Mouse (Mus musculus) midbrain, embryonic 14.5 days (tissue): ENCODE measurements at regions not wholly inside any gene's neighbourhood (a gene's known extent, or its start where the extent isn't known, plus 50 kb on each side); places are given as distances from the start of the nearest gene placed in this dataset.

Source experiments
- ATAC-seq: fragments of 200-750 bp; cut with Nextera tagmentation; 2 replicates; pipeline ENCODE4 v1.8.0; 2017; ENCODE audit warnings: moderate number of reproducible peaks, moderate library complexity; ENCODE audit not compliant: low FRiP score, low TSS enrichment
- DNase-seq: peaks from one replicate; pipeline ENCODE4 v3.0.0-alpha.2; 2015
- H3K27ac ChIP-seq: fragments of 300-500 bp; sonication (generic); replicated peaks from 2 replicates; pipeline ENCODE4 v1.5.1; 2014; ENCODE audit warnings: mild to moderate bottlenecking, low read depth, low read length, moderate library complexity
- H3K27me3 ChIP-seq: fragments of 300-500 bp; sonication (generic); 2 replicates; pipeline ENCODE4 v1.6.1; 2014; ENCODE audit warnings: low read length, control low read depth, mixed read lengths; ENCODE audit not compliant: control insufficient read depth, insufficient read depth
- H3K36me3 ChIP-seq: fragments of 300-500 bp; sonication (generic); 2 replicates; pipeline ENCODE4 v1.6.1; 2014; ENCODE audit warnings: low read length, control low read depth; ENCODE audit not compliant: control insufficient read depth, insufficient read depth
- H3K4me1 ChIP-seq: fragments of 300-500 bp; sonication (generic); 2 replicates; pipeline ENCODE4 v1.6.1; 2014; ENCODE audit warnings: mild to moderate bottlenecking, antibody characterized with exemption, low read length, control low read depth; ENCODE audit not compliant: control insufficient read depth, insufficient read depth
- H3K4me2 ChIP-seq: fragments of 300-500 bp; sonication (generic); 2 replicates; pipeline ENCODE4 v1.6.1; 2014; ENCODE audit warnings: mild to moderate bottlenecking, low read length, moderate library complexity
- H3K4me3 ChIP-seq: fragments of 300-500 bp; sonication (generic); replicated peaks from 2 replicates; pipeline ENCODE4 v1.5.1; 2014; ENCODE audit warnings: low read depth, low read length
- H3K9ac ChIP-seq: fragments of 300-500 bp; sonication (generic); replicated peaks from 2 replicates; pipeline ENCODE4 v1.6.1; 2014; ENCODE audit warnings: mild to moderate bottlenecking, low read length, moderate library complexity
- H3K9me3 ChIP-seq: fragments of 300-500 bp; sonication (generic); 2 replicates; pipeline ENCODE4 v1.6.1; 2016; ENCODE audit warnings: low read length, control low read depth, mixed read lengths; ENCODE audit not compliant: control insufficient read depth
- WGBS: fragments of 180-500 bp; shearing (Covaris S2); extraction: QIAGEN DNeasy Blood & Tissue Kit; methylation state at CpG from one replicate; pipeline ENCODE4 v1.1.7; 2014; 5-methylcytosine and 5-hydroxymethylcytosine counted together

- Histone ChIP-seq H3K9ac (no peak overlapping the region), H3K36me3 (no peaks in the 10 kb centered on the region), H3K27me3 (no peaks in the 10 kb centered on the region), H3K4me3 (no peak overlapping the region), H3K4me2 (no peak overlapping the region), H3K27ac (no peak overlapping the region), H3K4me1 (no peaks in the 10 kb centered on the region), H3K9me3 (no peaks in the 10 kb centered on the region)
- ATAC-seq (no peak), DNase-seq (no peak)
- 92% methylated on average over 10 of the region's 10 CpGs for WGBS
Observed at GRCm38 (mm10) chr5:118975147-118975546, 414.7 kb downstream of the Med13l start.

- Histone ChIP-seq H3K9ac (no peak overlapping the region), H3K4me1 (0 out of 2 replicates have a peak, but pooled peaks cover 4% of the 10 kb centered on the region), H3K4me2 (no peak overlapping the region), H3K9me3 (no peaks in the 10 kb centered on the region), H3K27ac (no peak overlapping the region), H3K4me3 (no peak overlapping the region), H3K36me3 (no peaks in the 10 kb centered on the region), H3K27me3 (no peaks in the 10 kb centered on the region)
- DNase-seq = no peak
- ATAC-seq = no peak
- 89% methylated on average over 11 of the region's 11 CpGs for WGBS
Observed at GRCm38 (mm10) chr5:118978921-118979630, 418.6 kb downstream of the Med13l start.

GRCm38 (mm10) chr5:118981046-118981445 is 420.6 kb downstream of the Med13l start:
- ATAC-seq = no peak
- no peak overlapping the region for H3K27ac ChIP-seq
- 0 out of 2 replicates have a peak, but pooled peaks cover 4% of the 10 kb centered on the region for H3K4me1 ChIP-seq
- no peak for DNase-seq
- H3K9ac ChIP-seq = no peak overlapping the region
- H3K4me3 ChIP-seq = no peak overlapping the region
- no peak overlapping the region for H3K4me2 ChIP-seq
- H3K27me3 ChIP-seq = no peaks in the 10 kb centered on the region
- WGBS = 40% methylated on average over 16 of the region's 16 CpGs
- H3K9me3 ChIP-seq = no peaks in the 10 kb centered on the region
- no peaks in the 10 kb centered on the region for H3K36me3 ChIP-seq

- 86% methylated on average over 3 of the region's 3 CpGs for WGBS
- H3K4me3 ChIP-seq = no peak overlapping the region
- H3K27me3 ChIP-seq = no peaks in the 10 kb centered on the region
- 0 out of 2 replicates have a peak, but pooled peaks cover 4% of the 10 kb centered on the region for H3K4me1 ChIP-seq
- H3K27ac ChIP-seq = no peak overlapping the region
- H3K36me3 ChIP-seq = no peaks in the 10 kb centered on the region
- no peaks in the 10 kb centered on the region for H3K9me3 ChIP-seq
- ATAC-seq (no peak), DNase-seq (no peak)
- H3K4me2 ChIP-seq = no peak overlapping the region
- no peak overlapping the region for H3K9ac ChIP-seq
Observed at GRCm38 (mm10) chr5:118984251-118984650, 423.8 kb downstream of the Med13l start.

GRCm38 (mm10) chr5:118984797-118985408 is 424.4 kb downstream of the Med13l start:
- no peak overlapping the region for H3K4me2 ChIP-seq
- H3K27ac ChIP-seq = no peak overlapping the region
- H3K4me3 ChIP-seq = no peak overlapping the region
- H3K27me3 ChIP-seq = no peaks in the 10 kb centered on the region
- no peaks in the 10 kb centered on the region for H3K9me3 ChIP-seq
- DNase-seq (no peak), ATAC-seq (no peak)
- H3K36me3 ChIP-seq = no peaks in the 10 kb centered on the region
- WGBS = 87% methylated on average over 9 of the region's 9 CpGs
- H3K4me1 ChIP-seq = 0 out of 2 replicates have a peak, but pooled peaks cover 4% of the 10 kb centered on the region
- no peak overlapping the region for H3K9ac ChIP-seq

- H3K36me3 ChIP-seq = no peaks in the 10 kb centered on the region
- no peak overlapping the region for H3K4me3 ChIP-seq
- DNase-seq (no peak), ATAC-seq (no peak)
- no peak overlapping the region for H3K4me2 ChIP-seq
- H3K9ac ChIP-seq = no peak overlapping the region
- 72% methylated on average over 10 of the region's 10 CpGs for WGBS
- no peak overlapping the region for H3K27ac ChIP-seq
- no peaks in the 10 kb centered on the region for H3K9me3 ChIP-seq
- no peaks in the 10 kb centered on the region for H3K4me1 ChIP-seq
- H3K27me3 ChIP-seq = no peaks in the 10 kb centered on the region
Observed at GRCm38 (mm10) chr5:118987376-118988000, 427.0 kb downstream of the Med13l start.

- H3K36me3 ChIP-seq = no peaks in the 10 kb centered on the region
- H3K9me3 ChIP-seq = no peaks in the 10 kb centered on the region
- 3% methylated on average over 15 of the region's 15 CpGs for WGBS
- no peak overlapping the region for H3K27ac ChIP-seq
- no peak overlapping the region for H3K9ac ChIP-seq
- no peak overlapping the region for H3K4me3 ChIP-seq
- no peaks in the 10 kb centered on the region for H3K27me3 ChIP-seq
- DNase-seq (no peak), ATAC-seq (no peak)
- no peaks in the 10 kb centered on the region for H3K4me1 ChIP-seq
- H3K4me2 ChIP-seq = no peak overlapping the region
Observed at GRCm38 (mm10) chr5:118999124-118999523, 438.6 kb downstream of the Med13l start.

- no peak overlapping the region for H3K27ac ChIP-seq
- peak overlapping the region; percentile 38 for H3K9ac ChIP-seq
- DNase-seq (peak; percentile 69), ATAC-seq (no peak)
- H3K4me2 ChIP-seq = peak overlapping the region; percentile 76
- peaks cover 9% of the 10 kb centered on the region; the same call in 1 of the 2 replicates for H3K4me1 ChIP-seq
- H3K4me3 ChIP-seq = peak overlapping the region; percentile 30
- H3K27me3 ChIP-seq = no peaks in the 10 kb centered on the region
- no peaks in the 10 kb centered on the region for H3K9me3 ChIP-seq
- H3K36me3 ChIP-seq = no peaks in the 10 kb centered on the region
- 0% methylated on average over 34 of the region's 34 CpGs for WGBS
Observed at GRCm38 (mm10) chr5:119005825-119006471, 445.5 kb downstream of the Med13l start.
